Mouse (Mus musculus) lung, postnatal 10 days (tissue): Measurements from ENCODE around the gene Rgs9bp.

Experiments
- DNase-seq: peaks from one replicate; pipeline ENCODE4 v3.0.0; 2021

Rgs9bp gene

DNA sequence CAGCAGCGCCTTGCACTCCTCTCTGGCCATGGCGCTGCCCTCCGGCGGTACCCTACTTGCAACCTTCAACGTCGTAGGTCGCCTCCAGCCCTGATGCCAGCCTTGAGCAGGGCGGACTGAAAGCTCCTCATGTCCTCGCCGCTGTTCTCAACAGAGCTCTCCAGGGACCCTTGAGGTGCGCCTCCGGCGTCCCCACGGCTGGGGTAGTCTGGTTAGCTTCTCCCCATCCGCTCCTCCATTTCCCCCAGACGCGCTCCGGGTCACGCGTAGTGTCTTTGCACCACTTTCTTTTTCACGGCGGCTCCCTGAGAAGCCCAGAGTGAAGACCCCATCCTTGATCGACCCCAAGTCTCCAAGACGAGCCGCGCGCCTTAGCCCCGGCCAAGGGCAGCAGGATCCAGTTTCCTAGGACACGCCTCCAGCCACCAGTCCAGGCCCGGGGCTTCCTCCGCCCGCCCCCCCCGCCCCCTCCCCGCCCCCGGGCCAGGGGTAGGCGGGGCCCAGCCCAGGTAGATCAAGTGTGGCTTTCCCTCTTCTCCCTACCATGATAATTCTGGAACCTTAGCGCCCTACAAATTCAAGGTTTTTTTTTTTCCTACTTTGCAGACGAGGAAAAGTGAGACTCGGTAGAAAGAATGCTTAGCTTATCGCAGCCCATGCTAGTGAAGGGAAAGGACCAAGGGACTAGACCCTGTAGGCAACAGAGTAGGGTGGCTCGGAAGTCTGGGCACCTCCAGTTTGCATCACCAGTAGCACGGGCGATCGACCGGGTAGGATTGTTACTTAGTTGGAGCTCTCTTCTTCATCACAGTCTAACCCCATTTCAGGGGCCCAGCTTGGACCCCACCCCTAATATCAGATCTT is at the start of gene Rgs9bp:
Gene Rgs9bp, minus strand, starts transcription at position 392 of the 864 bp plus-strand sequence.
- DNase-seq: peak; percentile 56

DNA sequence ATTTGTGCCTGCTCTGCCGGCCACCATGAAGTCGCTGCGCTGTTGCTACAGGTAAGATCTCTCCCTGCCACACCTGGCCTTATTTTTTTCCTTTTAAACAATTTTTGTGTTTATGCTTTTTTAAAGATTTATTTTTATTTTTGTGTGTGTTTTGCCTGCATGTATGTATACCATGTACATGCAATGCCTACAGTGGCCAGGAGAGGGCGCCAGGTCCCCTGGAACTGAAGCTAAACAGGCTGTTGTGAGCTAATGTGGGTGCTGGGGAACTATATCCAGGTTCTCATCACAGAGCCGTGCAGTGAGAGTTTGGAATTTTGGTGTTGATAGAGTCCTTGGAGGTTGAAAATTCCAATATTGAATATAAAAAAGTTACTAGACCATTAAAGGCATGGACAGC is 43.1 kb upstream of the Rgs9bp start:
- DNase-seq: peak; percentile 23

DNA sequence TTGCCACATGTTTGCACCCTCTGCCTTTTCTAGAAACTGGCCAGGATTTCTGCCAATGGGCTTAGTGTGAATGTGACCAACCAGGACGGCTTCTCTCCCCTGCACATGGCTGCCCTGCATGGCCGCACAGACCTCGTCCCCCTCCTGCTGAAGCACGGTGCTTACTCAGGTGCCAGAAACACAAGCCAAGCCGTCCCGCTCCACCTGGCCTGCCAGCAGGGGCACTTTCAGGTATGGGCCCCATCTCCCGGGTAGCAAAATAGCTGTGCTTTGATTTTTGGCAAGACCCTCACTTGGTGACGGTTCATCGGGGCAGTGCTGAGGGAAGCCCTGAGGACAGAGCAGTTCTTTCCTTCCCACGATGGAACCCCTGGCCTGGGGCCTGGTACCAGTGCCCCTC is 42.0 kb upstream of the Rgs9bp start:
- no peak for DNase-seq

DNA sequence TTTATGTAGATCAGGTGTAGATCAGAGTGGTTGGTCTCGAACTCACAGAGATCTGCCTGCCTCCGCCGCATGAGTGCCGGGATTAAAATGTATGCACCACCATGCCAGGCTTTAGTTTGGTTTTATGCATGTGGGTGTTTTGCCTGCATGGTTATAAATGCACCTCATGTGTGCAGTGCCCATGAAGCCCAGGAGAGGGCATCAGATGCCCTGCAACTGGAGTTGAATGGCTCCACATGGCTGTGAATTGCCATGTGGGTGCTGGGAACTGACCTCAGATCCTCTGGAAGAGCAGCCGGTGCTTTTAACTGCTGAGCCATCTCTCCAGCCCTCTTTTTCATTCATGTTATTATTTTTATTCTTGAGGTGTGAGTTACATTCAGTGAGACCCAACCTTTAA is 40.7 kb upstream of the Rgs9bp start:
- DNase-seq: no peak

DNA sequence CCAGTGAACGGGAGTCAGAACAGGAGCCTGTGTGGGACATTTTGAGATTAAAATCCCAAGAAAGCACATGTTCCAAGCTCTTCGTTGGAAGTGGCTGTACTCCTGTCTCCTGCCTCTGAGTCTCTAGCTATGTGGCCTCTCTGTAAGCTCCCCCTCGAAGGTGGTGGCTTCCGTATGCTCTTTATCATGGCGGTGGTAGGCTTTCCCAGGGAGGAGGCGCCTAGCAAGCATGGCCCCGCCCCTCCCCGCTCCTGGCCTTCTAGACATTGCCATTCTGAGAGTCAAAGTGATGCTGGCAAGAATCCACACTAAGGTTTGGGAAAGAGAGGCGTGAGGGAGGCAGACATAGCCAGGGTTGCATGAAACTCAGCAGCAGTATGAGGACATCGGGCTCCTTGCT is 37.2 kb upstream of the Rgs9bp start:
- DNase-seq: no peak

DNA sequence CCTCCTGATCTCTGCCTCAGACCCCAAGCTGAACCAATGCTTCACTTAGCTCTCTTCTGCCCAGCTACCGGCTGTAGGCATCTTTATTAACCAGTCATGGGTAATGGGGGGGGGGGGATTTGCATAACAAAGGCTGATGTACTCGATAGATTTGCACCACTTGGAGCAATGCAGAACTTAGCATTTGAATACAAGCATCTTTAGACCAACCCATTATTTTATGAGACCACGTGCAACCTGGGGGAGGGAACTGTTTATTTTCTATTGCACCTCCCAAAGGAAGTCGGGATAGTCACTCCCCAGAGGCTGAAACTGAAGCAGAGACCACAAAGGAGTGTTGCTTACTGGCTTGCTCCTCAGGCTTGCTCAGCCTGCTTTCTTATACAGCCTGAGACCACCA is 32.1 kb upstream of the Rgs9bp start:
- DNase-seq: no peak

DNA sequence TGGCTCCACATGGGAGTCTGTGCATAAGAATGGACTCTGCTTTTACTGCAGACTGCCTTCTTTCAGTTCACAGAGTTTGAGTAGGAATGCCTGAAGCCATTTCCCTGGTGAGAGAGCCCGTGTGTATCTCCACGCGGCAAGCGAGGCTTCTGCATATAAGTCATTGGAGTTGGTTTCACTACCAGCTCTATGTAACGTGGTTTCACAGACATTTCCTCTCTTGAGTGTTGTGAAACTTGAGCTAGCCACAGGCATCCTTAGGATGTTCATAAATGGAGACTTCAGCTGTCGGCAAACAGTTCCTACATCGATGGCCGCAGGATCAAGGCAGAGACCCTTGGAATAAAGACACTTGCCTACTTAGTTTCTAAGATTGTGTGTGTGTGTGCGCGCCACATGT is 23.9 kb upstream of the Rgs9bp start:
- DNase-seq: no peak

DNA sequence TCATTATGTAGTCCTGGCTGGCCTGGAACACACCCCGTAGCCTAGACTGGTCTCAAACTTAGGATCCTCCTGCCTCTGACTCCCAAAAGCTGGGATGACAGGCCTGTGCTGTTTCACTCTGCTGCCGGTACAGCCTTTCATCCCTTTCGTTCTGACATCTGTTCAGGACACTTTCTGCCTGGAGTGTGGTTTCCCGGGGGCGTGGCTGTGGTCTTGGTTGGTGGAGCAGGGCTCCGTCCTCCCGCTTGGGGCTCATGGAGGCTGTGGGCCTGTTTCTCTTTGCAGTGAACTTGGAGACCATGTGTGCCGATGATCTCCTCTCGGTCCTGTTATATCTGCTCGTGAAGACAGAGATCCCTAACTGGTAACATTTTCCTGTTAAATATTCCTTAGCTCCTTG is 21.4 kb upstream of the Rgs9bp start:
- no peak for DNase-seq

DNA sequence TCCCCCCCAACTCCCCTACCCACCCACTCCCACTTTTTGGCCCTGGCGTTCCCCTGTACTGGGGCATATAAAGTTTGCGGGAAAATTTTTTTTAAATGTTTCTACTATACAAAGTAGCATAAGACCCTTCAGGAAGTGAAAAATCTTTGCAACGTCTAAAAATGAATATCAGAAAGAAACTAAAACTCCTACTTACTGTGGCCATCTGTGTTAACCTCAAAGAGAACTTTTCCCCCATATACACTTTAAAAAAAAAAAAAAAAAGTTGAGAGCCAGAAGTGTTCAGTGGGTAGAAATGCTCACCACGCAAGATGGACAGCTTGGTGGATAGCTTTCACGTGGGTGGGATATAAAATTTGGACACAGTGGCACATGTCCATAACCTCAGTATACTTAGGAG is 17.4 kb upstream of the Rgs9bp start:
- no peak for DNase-seq

DNA sequence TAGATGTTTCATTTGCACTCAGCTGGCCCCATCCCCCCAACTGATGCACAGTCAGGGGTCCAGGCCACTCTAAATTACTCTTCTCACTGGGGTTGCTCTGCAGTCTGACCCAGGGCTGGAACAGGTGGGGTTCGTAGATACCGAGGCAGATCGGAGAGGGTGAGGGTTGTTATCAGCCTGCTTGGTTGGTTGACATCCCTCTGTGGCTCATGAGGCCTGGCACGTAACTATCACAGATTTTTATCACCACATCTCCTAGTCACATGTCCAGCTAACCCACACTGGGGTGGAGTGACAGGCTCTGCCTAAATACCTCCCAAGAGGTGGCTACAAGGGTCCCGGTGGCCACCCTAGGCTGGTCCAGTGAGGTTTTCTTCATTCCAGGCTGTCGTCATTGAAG is 15.7 kb upstream of the Rgs9bp start:
- DNase-seq: no peak

DNA sequence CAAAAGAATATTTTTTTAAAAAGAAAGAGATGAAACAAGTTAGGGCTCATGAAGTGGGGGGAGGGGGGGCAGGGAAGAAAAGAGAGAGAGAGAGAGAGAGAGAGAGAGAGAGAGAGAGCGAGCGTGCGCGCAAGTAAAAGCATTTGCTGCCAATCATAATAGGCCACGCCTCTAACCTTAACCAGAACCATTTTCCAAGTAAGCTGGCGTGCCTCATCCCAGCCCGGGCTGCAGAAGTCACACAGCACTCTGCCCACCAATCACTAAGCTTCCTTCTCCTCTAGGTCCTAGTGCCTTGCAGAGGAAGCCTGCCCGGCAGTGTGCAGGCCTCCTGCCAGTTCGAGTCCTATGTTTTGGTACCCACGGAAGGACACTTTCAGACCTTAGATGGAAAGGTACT is 14.6 kb upstream of the Rgs9bp start:
- DNase-seq: no peak

DNA sequence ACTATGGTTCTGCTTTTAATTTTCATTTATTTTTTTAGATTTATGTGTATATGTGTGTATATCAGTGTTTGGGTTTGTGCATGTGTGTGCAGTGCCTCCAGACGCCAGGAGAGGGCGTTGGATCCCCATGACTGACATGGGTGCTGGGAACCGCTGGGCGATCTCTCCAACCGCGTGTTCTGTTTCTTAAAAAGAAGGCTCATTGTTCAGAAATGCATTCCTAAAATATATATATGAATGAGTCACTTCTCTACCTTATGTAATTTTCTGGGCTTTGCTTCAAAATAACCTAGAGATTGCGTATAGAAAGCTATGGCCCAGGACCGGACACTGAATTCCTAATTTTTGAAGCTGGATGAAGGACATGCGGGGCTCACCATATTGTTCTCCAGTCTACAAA is 14.1 kb upstream of the Rgs9bp start:
- no peak for DNase-seq

DNA sequence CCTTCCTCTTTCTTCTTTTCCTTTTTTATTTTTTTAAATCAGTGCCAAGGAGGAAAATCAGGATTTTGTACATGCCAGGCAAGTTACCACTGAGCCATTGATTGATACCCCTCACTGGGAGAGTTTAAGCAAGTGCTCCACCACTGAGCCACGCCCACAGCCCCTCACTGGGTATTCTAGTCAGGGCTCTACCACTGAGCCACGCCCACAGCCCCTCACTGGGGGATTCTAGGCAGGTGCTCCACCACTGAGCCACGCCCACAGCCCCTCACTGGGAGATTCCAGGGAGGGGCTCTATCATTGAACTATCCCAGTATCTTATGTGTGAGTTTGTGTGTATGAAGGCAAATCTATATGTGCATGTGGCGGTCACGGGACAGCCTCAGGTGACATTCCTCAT is 8.9 kb upstream of the Rgs9bp start:
- no peak for DNase-seq

DNA sequence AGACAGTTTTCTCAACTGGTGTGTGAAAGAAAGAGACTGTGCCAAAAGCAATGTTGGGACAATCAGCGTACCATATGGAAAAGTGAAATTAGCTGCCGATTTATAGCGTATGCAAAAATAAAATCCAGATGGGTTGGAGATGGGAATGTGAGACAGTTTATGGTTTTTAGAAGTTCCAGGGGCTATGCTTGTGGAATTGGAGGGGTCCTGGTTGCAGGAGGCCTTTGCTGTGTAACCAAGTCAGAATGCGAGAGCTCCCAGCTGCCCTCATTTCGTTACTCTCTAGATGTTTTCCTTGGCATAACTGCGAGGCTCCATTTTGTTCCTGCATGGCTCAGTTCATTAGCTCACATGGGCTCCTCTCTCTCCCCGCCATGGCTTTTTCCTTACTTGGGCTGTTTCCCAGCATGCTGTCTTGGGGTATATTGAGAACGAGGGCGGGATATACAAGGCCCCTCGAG is 5.4 kb upstream of the Rgs9bp start:
- no peak for DNase-seq

DNA sequence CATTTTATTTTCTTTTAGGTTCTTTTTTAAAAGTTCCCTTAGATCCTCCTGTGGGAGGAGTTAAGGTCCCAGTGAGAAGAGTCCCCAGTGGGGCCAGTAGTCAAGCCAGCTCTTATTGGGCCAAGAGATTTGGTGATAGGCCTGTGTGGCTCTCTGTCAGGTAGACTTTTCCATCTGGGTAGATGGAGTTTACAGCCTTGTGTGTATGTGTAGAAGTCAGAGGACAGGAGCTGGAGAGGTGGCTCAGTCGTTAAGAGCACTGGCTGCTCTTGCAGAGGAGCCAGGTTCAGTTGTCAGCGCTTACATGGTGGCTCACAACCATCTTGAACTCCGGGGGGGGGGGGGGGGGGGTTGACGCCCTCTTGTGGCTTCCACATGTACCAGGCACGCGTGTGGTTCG is 4.1 kb upstream of the Rgs9bp start:
- DNase-seq: no peak

DNA sequence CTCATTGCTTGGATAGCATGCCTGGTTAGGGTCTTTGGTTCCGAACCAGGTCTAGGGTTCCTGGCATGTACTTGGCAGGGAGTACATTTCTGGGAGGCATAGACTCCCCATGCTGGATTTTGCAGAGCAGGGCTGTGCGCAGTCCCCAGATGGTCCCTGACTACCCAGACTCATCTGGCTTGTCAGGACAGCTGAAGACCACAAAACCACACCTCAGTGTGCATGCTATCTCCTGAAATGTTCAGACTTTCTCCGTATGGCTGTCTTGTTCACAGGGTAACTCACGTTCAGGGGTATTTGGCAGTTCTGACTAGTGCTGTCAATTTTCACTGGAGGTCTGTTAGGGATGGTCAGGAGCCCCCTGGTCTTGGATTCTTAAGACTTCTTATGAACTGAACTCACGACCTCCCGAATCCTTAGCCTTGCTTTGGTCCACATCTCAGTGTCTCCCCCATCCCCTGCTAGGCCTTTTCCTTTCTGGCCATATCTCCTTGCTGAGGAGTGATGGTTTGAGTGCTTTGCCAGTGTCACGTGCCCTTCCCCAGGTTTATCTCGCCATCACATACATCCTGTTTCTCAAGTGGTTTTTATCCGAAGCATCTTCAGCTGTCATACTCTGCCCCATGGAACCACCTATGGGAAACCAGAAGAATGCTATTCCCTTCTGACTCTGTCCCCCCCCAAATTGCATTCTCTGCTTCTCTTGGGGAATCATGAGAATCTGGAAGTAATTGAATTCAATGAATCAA is 3.5 kb upstream of the Rgs9bp start:
- no peak for DNase-seq

DNA sequence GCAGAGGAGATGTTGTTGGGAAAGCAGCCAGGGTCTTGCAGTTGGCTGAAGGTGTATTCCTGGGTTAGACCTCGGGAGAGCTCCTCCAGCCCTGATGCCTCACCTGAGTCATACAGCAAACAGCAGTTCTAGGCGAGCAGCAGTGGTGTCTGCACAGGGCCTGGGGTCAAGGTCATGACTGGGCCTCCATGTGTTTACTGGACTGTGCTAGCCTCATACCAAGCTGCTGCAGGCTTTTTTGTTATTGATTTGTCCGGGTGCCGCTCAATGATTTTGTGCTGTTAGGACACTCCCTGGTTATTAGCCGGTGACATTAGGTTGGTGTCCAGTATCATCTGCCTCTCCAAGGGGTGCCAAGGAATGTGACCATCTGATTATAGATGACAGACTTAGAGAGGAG is 2.3 kb upstream of the Rgs9bp start:
- no peak for DNase-seq

DNA sequence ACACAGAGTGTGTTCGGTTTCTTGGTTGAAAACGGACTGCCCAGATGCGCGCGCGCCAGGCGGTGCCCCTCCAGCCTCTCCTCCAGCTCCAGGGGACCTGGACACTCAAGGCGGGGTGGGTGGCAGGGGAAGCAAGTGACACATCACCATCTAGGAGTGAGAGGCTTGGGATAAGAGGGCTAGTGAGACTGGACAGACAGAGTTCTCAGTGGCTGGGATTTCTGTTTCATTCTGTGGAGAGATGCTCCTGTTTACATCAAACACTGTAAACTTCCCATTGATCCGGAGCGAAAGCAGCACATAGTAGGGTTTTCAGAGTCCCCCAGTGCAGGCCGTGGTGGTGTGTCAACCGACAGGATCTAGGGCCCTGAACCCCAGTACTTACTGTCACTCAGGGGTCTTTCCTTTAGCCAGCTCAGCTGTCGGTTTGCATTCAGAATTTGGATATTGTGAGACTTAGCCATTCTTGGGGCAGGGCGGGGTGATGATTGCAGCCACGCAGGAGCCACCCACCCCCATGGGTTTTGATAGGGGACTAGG is 1.6 kb upstream of the Rgs9bp start:
- DNase-seq: no peak

DNA sequence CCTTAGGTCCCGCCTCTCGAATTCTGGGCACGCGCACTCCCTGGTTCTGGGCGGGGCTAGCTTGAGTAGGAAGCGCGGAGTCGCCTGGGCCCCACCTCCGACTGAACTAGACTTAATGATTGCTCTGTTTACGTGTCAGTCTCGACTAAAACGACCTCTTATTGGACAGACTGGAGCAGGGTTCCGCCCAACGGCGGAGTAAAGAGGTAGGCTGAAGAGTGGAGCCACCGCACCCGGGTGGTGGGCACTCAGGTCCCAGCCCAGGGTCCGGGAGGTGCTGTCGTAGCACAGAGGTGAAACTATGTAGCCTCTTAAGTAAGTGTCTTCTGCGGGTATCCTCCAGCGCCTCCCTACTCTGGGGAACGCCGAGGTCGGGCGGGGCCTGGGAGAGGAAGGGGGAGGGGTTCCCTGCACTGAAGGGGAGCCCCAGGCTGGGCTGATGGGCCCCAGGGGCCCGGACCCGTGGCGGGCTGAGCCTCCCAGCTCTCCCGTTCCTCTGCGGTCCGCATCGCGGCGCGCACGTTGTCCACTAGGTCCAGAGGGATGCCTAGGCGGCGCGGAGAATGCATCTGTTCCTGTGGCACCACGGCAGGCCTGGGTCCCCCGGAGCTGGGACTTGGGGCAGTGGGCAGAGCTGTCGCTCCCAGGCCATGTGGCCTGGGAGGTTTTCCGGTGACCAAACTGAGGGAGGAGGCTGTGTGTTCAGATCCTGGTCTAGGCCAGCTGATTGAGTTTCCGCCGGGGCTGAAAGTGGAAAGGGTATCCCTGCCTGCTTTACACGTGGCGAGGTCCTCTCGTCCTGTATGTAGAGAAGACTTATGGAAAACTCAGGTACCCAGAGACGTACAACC is 898 bp upstream of the Rgs9bp start, which contains the start of gene Ankrd27:
Gene Ankrd27, plus strand, starts transcription at position 190 of the 851 bp plus-strand sequence.
- DNase-seq: peak; percentile 98

DNA sequence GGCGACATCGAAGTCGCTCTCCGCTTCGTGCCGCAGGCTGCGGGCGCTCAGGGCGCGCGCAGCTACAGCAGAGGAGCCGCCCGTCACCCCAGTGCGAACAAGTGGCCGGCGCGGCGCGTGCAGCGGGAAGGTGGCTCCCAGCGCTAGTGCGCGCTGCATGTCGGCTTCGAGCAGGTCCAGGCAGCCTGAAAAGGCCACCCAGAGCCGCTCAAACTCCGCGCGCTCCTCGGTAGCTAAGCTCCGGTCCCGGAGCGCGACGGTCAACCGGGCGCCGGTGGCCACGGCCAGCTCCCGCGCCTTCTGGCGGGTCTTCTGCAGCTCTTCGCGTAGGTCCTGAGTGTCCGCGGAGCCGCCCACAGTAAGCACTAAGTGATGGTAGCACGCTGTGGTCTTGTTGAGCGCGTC is 594 bp downstream of the Rgs9bp start:
- peak; percentile 29 for DNase-seq

DNA sequence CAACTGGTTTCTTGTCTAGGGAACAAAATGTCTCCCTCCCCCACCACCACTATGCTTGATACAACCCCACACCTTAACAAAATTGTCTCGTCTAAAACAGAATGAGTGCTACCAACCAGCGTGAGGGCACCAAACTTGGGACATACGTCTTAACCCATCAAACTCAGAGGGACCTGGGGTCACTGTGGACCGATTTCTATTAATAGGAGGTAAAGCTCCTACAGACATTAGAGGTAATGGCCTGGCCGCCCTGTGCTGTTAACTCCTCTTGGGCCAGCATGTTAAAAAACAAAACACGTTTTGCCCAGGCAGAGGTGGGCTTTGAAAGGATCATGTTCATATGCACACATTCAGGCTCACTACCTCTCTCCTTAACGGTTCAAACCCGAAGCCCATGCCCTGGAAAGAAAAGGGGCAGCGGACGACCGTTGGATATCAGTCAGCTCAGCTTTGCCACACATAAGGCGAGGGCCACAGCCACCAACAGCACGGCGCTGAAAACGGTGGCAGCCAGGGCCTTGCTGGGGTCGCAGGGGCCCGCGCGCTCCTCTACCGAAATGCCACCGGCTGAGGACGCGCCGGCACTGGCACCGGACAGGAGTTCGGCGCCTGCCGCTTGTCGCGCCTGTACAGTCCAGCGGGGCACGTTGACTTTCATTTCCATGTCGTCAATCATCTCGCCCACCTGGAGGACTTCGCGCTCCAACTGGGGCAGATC is 1.2 kb downstream of the Rgs9bp start:
- DNase-seq: no peak

DNA sequence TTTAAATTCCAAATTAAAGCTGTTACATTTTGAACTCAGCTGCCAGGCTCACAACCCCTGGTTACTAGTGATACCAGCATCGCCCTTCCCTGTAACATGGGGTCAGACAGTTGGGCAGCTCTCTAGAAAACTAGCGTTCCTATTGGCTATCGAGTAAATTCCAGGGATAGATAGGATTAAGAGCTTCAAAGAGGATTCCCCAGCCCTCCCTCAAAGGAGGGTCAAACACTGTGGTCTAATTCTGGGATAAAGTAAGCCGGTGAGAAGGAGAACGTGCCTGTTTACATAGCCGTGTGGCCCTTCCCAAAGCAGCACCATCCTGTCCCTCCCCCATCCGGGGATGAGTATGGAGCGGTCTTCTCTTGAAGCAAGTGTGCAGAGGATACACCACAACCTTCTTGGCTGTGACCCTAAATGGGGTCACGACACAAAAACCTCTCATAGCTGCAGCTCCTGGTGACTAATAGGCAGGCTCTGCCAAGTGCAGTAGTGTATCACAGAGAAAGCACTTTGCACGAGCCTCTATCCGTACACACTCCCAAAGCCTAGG is 1.8 kb downstream of the Rgs9bp start:
- DNase-seq: no peak
